Mouse (Mus musculus) stomach, embryonic 14.5 days (tissue): ENCODE measurements around the gene Ranbp3l. TPM values are rescaled to one million over a fixed set of nuclear protein-coding genes. Genes with fewer than 3 reads are reported as not detected.

Experiments used
- ATAC-seq: fragments of 200-750 bp; cut with Nextera tagmentation; 2 replicates; pipeline ENCODE4 v1.8.0; 2017; ENCODE audit warnings: low read depth, moderate TSS enrichment; ENCODE audit not compliant: insufficient number of reproducible peaks, insufficient read depth, low FRiP score
- H3K27ac ChIP-seq: fragments of 300-500 bp; sonication (generic); 2 replicates; pipeline ENCODE4 v1.5.1; 2014; ENCODE audit warnings: mild to moderate bottlenecking, low read length, moderate library complexity, mixed read lengths
- H3K27me3 ChIP-seq: fragments of 300-500 bp; sonication (generic); 2 replicates; pipeline ENCODE4 v1.6.1; 2014; ENCODE audit warnings: low read length, control low read depth, mixed read lengths; ENCODE audit not compliant: control insufficient read depth, insufficient read depth
- H3K36me3 ChIP-seq: fragments of 300-500 bp; sonication (generic); 2 replicates; pipeline ENCODE4 v1.6.1; 2014; ENCODE audit warnings: mild to moderate bottlenecking, control low read depth, low read length, moderate library complexity, mixed read lengths; ENCODE audit not compliant: control insufficient read depth, insufficient read depth
- H3K4me1 ChIP-seq: fragments of 300-500 bp; sonication (generic); 2 replicates; pipeline ENCODE4 v1.6.1; 2014; ENCODE audit warnings: low read length, control low read depth, mixed read lengths; ENCODE audit not compliant: control insufficient read depth, insufficient read depth
- H3K4me2 ChIP-seq: fragments of 300-500 bp; sonication (generic); replicated peaks from 2 replicates; pipeline ENCODE4 v1.6.1; 2014; ENCODE audit warnings: low read depth, low read length, control low read depth
- H3K4me3 ChIP-seq: fragments of 300-500 bp; sonication (generic); 2 replicates; pipeline ENCODE4 v1.5.1; 2014; ENCODE audit warnings: low read depth, low read length, control low read depth
- H3K9ac ChIP-seq: fragments of 300-500 bp; sonication (generic); replicated peaks from 2 replicates; pipeline ENCODE4 v1.6.1; 2014; ENCODE audit warnings: low read depth, mild to moderate bottlenecking, control low read depth, low read length, moderate library complexity, mixed read lengths
- H3K9me3 ChIP-seq: fragments of 300-500 bp; sonication (generic); 2 replicates; pipeline ENCODE4 v1.6.1; 2016; ENCODE audit warnings: low read depth, low read length, control low read depth; ENCODE audit not compliant: control insufficient read depth
- WGBS: fragments of 180-500 bp; shearing (Covaris S2); extraction: QIAGEN DNeasy Blood & Tissue Kit; methylation state at CpG from one replicate; pipeline ENCODE4 v1.1.7; 2014; 5-methylcytosine and 5-hydroxymethylcytosine counted together
- polyA plus RNA-seq: library from polyadenylated mRNA; unstranded; fragments of >200 nt; fragmentation: Nextera tagmentation; extraction: Ambion mirVana; gene quantifications from 2 replicates; pipeline ENCODE4 v1.2.1, GENCODE M21; 2014

Gene Ranbp3l
- polyA plus RNA-seq, 1 experiment from 2014 or later = 0.27 TPM

- H3K9ac ChIP-seq = no peak overlapping the region
- H3K36me3 ChIP-seq = no peaks in the 10 kb centered on the region
- WGBS = 25% methylated on average over 12 of the region's 12 CpGs
- peak overlapping the region; percentile 92 for H3K4me3 ChIP-seq
- H3K27me3 ChIP-seq = no peaks in the 10 kb centered on the region
- H3K4me1 ChIP-seq = peaks cover 34% of the 10 kb centered on the region
- ATAC-seq = no peak
- no peak overlapping the region for H3K27ac ChIP-seq
- peak overlapping the region; percentile 54 for H3K4me2 ChIP-seq
- no peaks in the 10 kb centered on the region for H3K9me3 ChIP-seq
These were observed 105.4 kb downstream of the Ranbp3l start for GRCm38 (mm10) chr15:9073067-9073608.

- Histone ChIP-seq H3K27ac (no peak overlapping the region), H3K9ac (no peak overlapping the region), H3K4me3 (no peak overlapping the region; the same call in 1 of the 2 replicates), H3K27me3 (no peaks in the 10 kb centered on the region), H3K9me3 (no peaks in the 10 kb centered on the region), H3K36me3 (no peaks in the 10 kb centered on the region), H3K4me2 (peak overlapping the region; percentile 54), H3K4me1 (peaks cover 34% of the 10 kb centered on the region)
- no peak for ATAC-seq
- 73% methylated on average over 5 of the region's 5 CpGs for WGBS
These were observed 105.9 kb downstream of the Ranbp3l start for GRCm38 (mm10) chr15:9073684-9074083.

- no peak overlapping the region for H3K27ac ChIP-seq
- H3K36me3 ChIP-seq = no peaks in the 10 kb centered on the region
- WGBS = 9% methylated on average over 2 of the region's 2 CpGs
- ATAC-seq = no peak
- H3K9ac ChIP-seq = no peak overlapping the region
- H3K27me3 ChIP-seq = no peaks in the 10 kb centered on the region
- peaks cover 37% of the 10 kb centered on the region for H3K4me1 ChIP-seq
- no peaks in the 10 kb centered on the region for H3K9me3 ChIP-seq
- H3K4me3 ChIP-seq = no peak overlapping the region
- no peak overlapping the region for H3K4me2 ChIP-seq
These were observed 106.4 kb downstream of the Ranbp3l start for GRCm38 (mm10) chr15:9074139-9074538.

- H3K4me3 ChIP-seq = no peak overlapping the region
- no peaks in the 10 kb centered on the region for H3K9me3 ChIP-seq
- H3K9ac ChIP-seq = no peak overlapping the region
- peaks cover 42% of the 10 kb centered on the region for H3K4me1 ChIP-seq
- H3K27ac ChIP-seq = 0 out of 2 replicates have a peak overlapping the region, but pooled peaks have one; percentile 36
- no peak overlapping the region for H3K4me2 ChIP-seq
- no peaks in the 10 kb centered on the region for H3K27me3 ChIP-seq
- ATAC-seq = no peak
- no peaks in the 10 kb centered on the region for H3K36me3 ChIP-seq
- WGBS = 14% methylated on average over 4 of the region's 4 CpGs
These were observed 106.9 kb downstream of the Ranbp3l start for GRCm38 (mm10) chr15:9074671-9075070.

- H3K4me1 ChIP-seq = peaks cover 39% of the 10 kb centered on the region
- no peaks in the 10 kb centered on the region for H3K9me3 ChIP-seq
- H3K27me3 ChIP-seq = no peaks in the 10 kb centered on the region
- ATAC-seq = no peak
- no peak overlapping the region for H3K9ac ChIP-seq
- no peak overlapping the region for H3K4me3 ChIP-seq
- peak overlapping the region; percentile 19; the same call in 1 of the 2 replicates for H3K4me2 ChIP-seq
- H3K27ac ChIP-seq = 0 out of 2 replicates have a peak overlapping the region, but pooled peaks have one; percentile 36
- H3K36me3 ChIP-seq = no peaks in the 10 kb centered on the region; the same call in 1 of the 2 replicates
- WGBS = 51% methylated on average over 14 of the region's 14 CpGs
These were observed 108.0 kb downstream of the Ranbp3l start for GRCm38 (mm10) chr15:9075608-9076200.

GRCm38 (mm10) chr15:9078481-9079300 lies 110.9 kb downstream of the Ranbp3l start:
- 0 out of 2 replicates have a peak, but pooled peaks have one; percentile 40 for ATAC-seq
- no peaks in the 10 kb centered on the region for H3K9me3 ChIP-seq
- peaks cover 34% of the 10 kb centered on the region for H3K4me1 ChIP-seq
- H3K9ac ChIP-seq = no peak overlapping the region
- H3K27me3 ChIP-seq = no peaks in the 10 kb centered on the region
- 61% methylated on average over 12 of the region's 12 CpGs for WGBS
- H3K4me2 ChIP-seq = no peak overlapping the region
- H3K36me3 ChIP-seq = no peaks in the 10 kb centered on the region; the same call in 1 of the 2 replicates
- H3K4me3 ChIP-seq = no peak overlapping the region
- H3K27ac ChIP-seq = peak overlapping the region; percentile 23; the same call in 1 of the 2 replicates

GRCm38 (mm10) chr15:9079626-9080025 lies 111.9 kb downstream of the Ranbp3l start:
- Histone ChIP-seq H3K4me1 (peaks cover 27% of the 10 kb centered on the region), H3K36me3 (no peaks in the 10 kb centered on the region; the same call in 1 of the 2 replicates), H3K4me3 (no peak overlapping the region), H3K4me2 (no peak overlapping the region), H3K27me3 (no peaks in the 10 kb centered on the region), H3K27ac (no peak overlapping the region), H3K9me3 (no peaks in the 10 kb centered on the region), H3K9ac (no peak overlapping the region)
- ATAC-seq = no peak
- WGBS = 54% methylated on average over 5 of the region's 5 CpGs

- Histone ChIP-seq H3K4me1 (peaks cover 22% of the 10 kb centered on the region), H3K4me2 (no peak overlapping the region), H3K9ac (no peak overlapping the region), H3K4me3 (no peak overlapping the region), H3K9me3 (no peaks in the 10 kb centered on the region), H3K27ac (no peak overlapping the region), H3K27me3 (no peaks in the 10 kb centered on the region), H3K36me3 (no peaks in the 10 kb centered on the region; the same call in 1 of the 2 replicates)
- WGBS = 54% methylated on average over 4 of the region's 4 CpGs
- ATAC-seq = no peak
These were observed 112.5 kb downstream of the Ranbp3l start for GRCm38 (mm10) chr15:9080206-9080605.
